Comparison of ENCODE assay signal across 34 mouse cellular contexts in the genomic region with DNA sequence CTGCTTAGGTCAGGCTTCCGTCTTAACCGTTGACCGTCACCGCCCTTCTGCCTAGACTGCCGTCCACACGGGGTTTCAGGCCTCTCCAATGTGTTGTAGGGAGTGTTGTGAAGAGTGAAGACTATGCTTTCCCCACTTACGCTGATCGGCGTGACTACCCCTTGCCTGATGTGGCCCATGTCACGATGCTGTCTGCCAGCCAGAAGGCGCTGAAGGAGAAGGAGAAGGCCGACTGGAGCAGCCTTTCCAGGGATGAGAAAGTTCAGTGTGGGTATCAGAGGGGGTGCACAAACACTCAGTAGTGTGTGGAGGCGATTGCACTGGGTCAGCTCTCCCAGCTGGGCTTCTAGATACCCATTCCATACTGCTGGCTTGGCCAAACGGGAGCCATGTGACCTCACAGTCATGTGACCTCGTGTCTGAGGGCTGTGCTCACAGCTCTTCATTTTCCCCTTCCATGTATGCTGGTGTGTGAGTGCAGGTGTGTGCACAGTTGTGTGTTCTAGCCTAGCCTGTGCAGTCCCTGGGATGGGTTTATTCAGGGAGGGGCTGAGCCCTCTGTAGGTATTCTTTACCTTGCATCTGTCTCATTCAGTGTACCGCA. TPM values are rescaled to one million over a fixed set of nuclear protein-coding genes. Genes with fewer than 3 reads are reported as not detected.
DNase-seq lines count a peak whose midpoint lies in the region; TF ChIP-seq lines count a peak whose summit lies in the region.
"Had no signal": no experiment of that assay in that cellular context is flagged by ENCODE, and none has a peak within 500 bp of the region (broad histone marks: within the 10 kb centered on the region; RNA-seq: fewer than 3 reads in every experiment).

No protein-coding gene starts in this region.

- H3K4me2 ChIP-seq in CH12.LX (ENCODE audit: insufficient read depth, low read depth, poor library complexity, severe bottlenecking): no peak overlapping the region
- H3K4me2 ChIP-seq: embryonic facial prominence, embryonic 13.5 days; forebrain, embryonic 15.5 days; heart, embryonic 13.5 days; intestine, embryonic 15.5 days; limb, embryonic 13.5 days; liver, embryonic 11.5 days; lung, embryonic 15.5 days had no signal

- TF ChIP-seq RAD21 in CH12.LX (IDR thresholded peaks at IDR 0.05; ENCODE audit: low read depth, low read length): no peak

- no peak overlapping the region for H3K4me3 ChIP-seq in heart, adult 2 months
- H3K4me3 ChIP-seq in CH12.LX (replicated peaks in 1 of 3; ENCODE audit: low read depth in 2 of 3, low read length in 2 of 3, poor library complexity in 1 of 3): no peak overlapping the region
- H3K4me3 ChIP-seq: embryonic facial prominence, embryonic 13.5 days; forebrain, embryonic 10.5 days; forebrain, embryonic 15.5 days; heart, embryonic 13.5 days; hindbrain, embryonic 10.5 days; intestine, embryonic 15.5 days; limb, embryonic 13.5 days; lung, embryonic 15.5 days; midbrain, embryonic 10.5 days had no signal

- peaks cover 3% of the 10 kb centered on the region; the same call in 1 of the 2 replicates for H3K36me3 ChIP-seq in heart, adult 2 months (ENCODE audit: control insufficient read depth, insufficient read depth, low read length)
- peaks cover 43 to 57% of the 10 kb centered on the region in 2 experiments for H3K36me3 ChIP-seq in CH12.LX (replicated peaks in 1 of 2; ENCODE audit: control insufficient read depth in 1 of 2, insufficient read depth in 1 of 2, low read length in 1 of 2)

- TF ChIP-seq EP300 in heart, adult 2 months (IDR thresholded peaks at IDR 0.05; ENCODE audit: insufficient read depth, low read depth, low read length): no peak
- no peak for TF ChIP-seq EP300 in CH12.LX (IDR thresholded peaks at IDR 0.05; ENCODE audit: low read length)

- 0 out of 2 replicates have a peak, but pooled peaks have one; percentile 9 for TF ChIP-seq POLR2A in heart, adult 2 months (IDR thresholded peaks at IDR 0.05; ENCODE audit: insufficient read depth, low read depth, low read length)
- no peak for TF ChIP-seq POLR2A in CH12.LX (IDR thresholded peaks at IDR 0.05; ENCODE audit: low read depth, low read length)

- intact Hi-C loops in heart, adult 2 months (cut with DNase I): no loop called here

- no peak overlapping the region for H3K27ac ChIP-seq in heart, adult 2 months
- no peak overlapping the region for H3K27ac ChIP-seq in CH12.LX (ENCODE audit: insufficient read depth, low read depth)
- H3K27ac ChIP-seq: embryonic facial prominence, embryonic 13.5 days; forebrain, embryonic 10.5 days; forebrain, embryonic 15.5 days; heart, embryonic 13.5 days; hindbrain, embryonic 10.5 days; hindbrain, postnatal 0 days; intestine, embryonic 15.5 days; limb, embryonic 13.5 days; lung, embryonic 15.5 days; midbrain, embryonic 10.5 days; stomach, postnatal 0 days had no signal

- no peaks in the 10 kb centered on the region for H3K9me3 ChIP-seq in CH12.LX (replicated peaks; ENCODE audit: low read length)
- H3K9me3 ChIP-seq: embryonic facial prominence, embryonic 13.5 days; forebrain, embryonic 10.5 days; forebrain, embryonic 15.5 days; heart, embryonic 13.5 days; hindbrain, embryonic 10.5 days; intestine, embryonic 15.5 days; limb, embryonic 13.5 days; lung, embryonic 15.5 days; midbrain, embryonic 10.5 days had no signal

- no peaks in the 10 kb centered on the region for H3K27me3 ChIP-seq in heart, adult 2 months (ENCODE audit: control insufficient read depth, insufficient read depth, low read length)
- H3K27me3 ChIP-seq in CH12.LX (replicated peaks): no peaks in the 10 kb centered on the region
- H3K27me3 ChIP-seq: embryonic facial prominence, embryonic 13.5 days; forebrain, embryonic 15.5 days; heart, embryonic 13.5 days; intestine, embryonic 15.5 days; limb, embryonic 13.5 days; lung, embryonic 15.5 days had no signal

- H3K79me2 ChIP-seq in heart, adult 2 months (replicated peaks; ENCODE audit: control insufficient read depth, insufficient read depth, low read length): no peaks in the 10 kb centered on the region; the same call in 1 of the 2 replicates
- H3K79me2 ChIP-seq in CH12.LX (replicated peaks; ENCODE audit: control insufficient read depth, extremely low read depth, insufficient read depth, poor library complexity, severe bottlenecking): peaks cover 22% of the 10 kb centered on the region

- peaks cover 2% of the 10 kb centered on the region for H3K4me1 ChIP-seq in heart, adult 2 months (ENCODE audit: control insufficient read depth, insufficient read depth, low read length)
- H3K4me1 ChIP-seq in CH12.LX (ENCODE audit: control insufficient read depth in 1 of 2, insufficient read depth in 2 of 2): peaks cover 0 to 19% of the 10 kb centered on the region in 2 experiments; a peak in 2 of 4 replicates

- no peak for DNase-seq in heart, adult 2 months
- no peak for DNase-seq in heart, adult 8-10 months (ENCODE audit: low spot score)
- DNase-seq in CH12.LX (ENCODE audit: extremely low read depth) (no peak), ES-CJ7 (ENCODE audit: low read depth, low spot score) (peak; percentile 48), ZHBTc4 (ENCODE audit: low read depth, low spot score) (peak; percentile 47)
- no peak for DNase-seq in urinary bladder, adult 18-20 months (ENCODE audit: low spot score in 2 of 2)
- DNase-seq in layer of hippocampus, postnatal 10 days (ENCODE audit: low spot score in 2 of 2): no peak
- DNase-seq: adrenal gland, postnatal 25 days; cerebellum, adult 11-12 months; cerebellum, adult 9-11 months; gastrocnemius, postnatal 25 days; heart, adult 18-20 months; heart, postnatal 14 days; kidney, adult 9 months; kidney, postnatal 10 days; layer of hippocampus, adult 9-11 months; spleen, adult 18-20 months; thymus, adult 18-20 months; thymus, postnatal 25 days had no signal

- no peak for TF ChIP-seq CTCF in heart, adult 2 months (IDR thresholded peaks at IDR 0.05)
- no peak for TF ChIP-seq CTCF in CH12.LX (conservative IDR thresholded peaks at IDR 0.05 in 1 of 2, IDR thresholded peaks at IDR 0.05 in 1 of 2; ENCODE audit: low read depth in 2 of 2, low read length in 2 of 2)

- no peak overlapping the region for H3K9ac ChIP-seq in heart, adult 2 months (ENCODE audit: low read depth, low read length)
- no peak overlapping the region for H3K9ac ChIP-seq in CH12.LX (ENCODE audit: insufficient read depth, low read depth)
- H3K9ac ChIP-seq: embryonic facial prominence, embryonic 13.5 days; forebrain, embryonic 15.5 days; heart, embryonic 13.5 days; intestine, embryonic 15.5 days; limb, embryonic 13.5 days; lung, embryonic 15.5 days had no signal

- dilution Hi-C loops in CH12.LX (cut with MboI; ENCODE audit: extremely low pct_ligation_motif_present, extremely low pct_unique_long_range_greater_than_20kb, low sequenced_read_pairs): no loop called here

- 76% methylated on average over 16 of the region's 16 CpGs for WGBS in heart, adult 2 months

- in situ Hi-C loops in CH12.LX (cut with MboI; ENCODE audit: low pct_ligation_motif_present, low pct_unique_long_range_greater_than_20kb, low sequenced_read_pairs): no loop called here

TF ChIP-seq in CH12.LX, 34 proteins besides CTCF, POLR2A, EP300 and RAD21:
- TF ChIP-seq KAT2A (IDR thresholded peaks at IDR 0.05; ENCODE audit: insufficient replicate concordance, low read length) (no peak), USF2 (conservative IDR thresholded peaks at IDR 0.05; ENCODE audit: low read depth, low read length) (peak; percentile 56), MYC (IDR thresholded peaks at IDR 0.05; ENCODE audit: low read depth, low read length) (no peak), USF1 (IDR thresholded peaks at IDR 0.05; ENCODE audit: low read depth, low read length) (peak; percentile 24; the same call in 1 of the 2 replicates), JUND (conservative IDR thresholded peaks at IDR 0.05; ENCODE audit: low read depth, low read length) (no peak), SMC3 (IDR thresholded peaks at IDR 0.05; ENCODE audit: low read depth, low read length) (no peak), IRF4 (IDR thresholded peaks at IDR 0.05; ENCODE audit: low read depth, low read length) (no peak), PAX5 (IDR thresholded peaks at IDR 0.05; ENCODE audit: low read length) (no peak), ZMIZ1 (IDR thresholded peaks at IDR 0.05; ENCODE audit: low read depth, low read length) (no peak)

RNA-seq across cellular contexts. Expression of a gene that starts 4.4 kb away (rescaled TPM):
- total RNA-seq in heart, adult 2 months (2021): 10 to 100 TPM; 42.2 to 46.3 TPM
- 34.1 and 36.9 TPM in 2 replicates for polyA plus RNA-seq in heart, adult 2 months (2012; rRNA removed)
- total RNA-seq in heart, adult 8-10 months (2022): 10 to 100 TPM; 44.3 to 57.6 (median 46.7) TPM
- 113 and 133 TPM in 2 replicates for total RNA-seq in CH12.LX (2012; rRNA removed)
- 33.4 and 35.3 TPM in 2 replicates for total RNA-seq in CH12.LX (2014; rRNA removed)
- polyA plus RNA-seq in CH12.LX (2012; ENCODE audit: insufficient read length, low read depth): 159 and 184 TPM in 2 replicates
- total RNA-seq in layer of hippocampus, postnatal 10 days (2021): 10 to 100 TPM; 70.7 to 82.3 TPM

RNA-seq across cellular contexts. Expression of a gene that starts 4.7 kb away (rescaled TPM):
- total RNA-seq in heart, adult 2 months (2021): 1,000 to 10,000 TPM; 4,113 to 4,965 TPM
- 4,656 and 4,851 TPM in 2 replicates for polyA plus RNA-seq in heart, adult 2 months (2012; rRNA removed)
- 1,000 to 10,000 TPM; 4,385 to 5,037 (median 4,791) TPM for total RNA-seq in heart, adult 8-10 months (2022)
- total RNA-seq in CH12.LX (2012; rRNA removed) (890 and 970 TPM in 2 replicates), CH12.LX (2014; rRNA removed) (519 and 596 TPM in 2 replicates)
- polyA plus RNA-seq in CH12.LX (2012; ENCODE audit: insufficient read length, low read depth): 673 and 711 TPM in 2 replicates
- total RNA-seq in layer of hippocampus, postnatal 10 days (2021): 100 to 1,000 TPM; 930 to 997 TPM

RNA-seq across cellular contexts. Expression of a gene that starts 4.8 kb away (rescaled TPM):
- total RNA-seq in heart, adult 2 months (2021): not detected
- polyA plus RNA-seq in heart, adult 2 months (2012; rRNA removed): not detected in 2 replicates
- total RNA-seq in heart, adult 8-10 months (2022): not detected
- 0.97 and 1.1 TPM in 2 replicates for total RNA-seq in CH12.LX (2012; rRNA removed)
- 0.49 and 1.0 TPM in 2 replicates for total RNA-seq in CH12.LX (2014; rRNA removed)
- 0.49 TPM in 1 of 2 replicates, not detected in the other for polyA plus RNA-seq in CH12.LX (2012; ENCODE audit: insufficient read length, low read depth)
- under 1 TPM in 1 of 2 experiments, not detected in 1; 0.51 TPM for total RNA-seq in layer of hippocampus, postnatal 10 days (2021)
- total RNA-seq: adrenal gland, postnatal 25 days; common myeloid progenitor, adult 5-6 weeks; gastrocnemius, postnatal 25 days; heart, adult 18-20 months; heart, postnatal 14 days; megakaryocyte progenitor cell, adult 5-6 weeks; neutrophil, adult 5-6 weeks had no signal

RNA-seq across cellular contexts. Expression of a gene that starts 25.3 kb away (rescaled TPM):
- 1 to 10 TPM; 3.9 to 5.3 TPM for total RNA-seq in heart, adult 2 months (2021)
- polyA plus RNA-seq in heart, adult 2 months (2012; rRNA removed): 3.0 and 6.0 TPM in 2 replicates
- 1 to 10 TPM; 3.0 to 5.7 (median 4.3) TPM for total RNA-seq in heart, adult 8-10 months (2022)
- total RNA-seq in CH12.LX (2012; rRNA removed): 0.85 and 1.7 TPM in 2 replicates
- not detected in 2 replicates for total RNA-seq in CH12.LX (2014; rRNA removed)
- 0.36 TPM in 1 of 2 replicates, not detected in the other for polyA plus RNA-seq in CH12.LX (2012; ENCODE audit: insufficient read length, low read depth)
- 10 to 100 TPM in 1 of 2 experiments, 1 to 10 TPM in 1; 9.0 to 13.1 TPM for total RNA-seq in layer of hippocampus, postnatal 10 days (2021)
- total RNA-seq: neutrophil, adult 5-6 weeks had no signal

Comparison
In these comparisons a context has a peak if more than half of its experiments do, and no peak if none do; other contexts are left out.
1. DNase-seq: peak in ES-CJ7 (single experiment) and ZHBTc4 (single experiment); none in heart, adult 2 months (0 of 2), heart, adult 8-10 months (single experiment), CH12.LX (single experiment), urinary bladder, adult 18-20 months (0 of 2) and layer of hippocampus, postnatal 10 days (0 of 2).
2. RNA of a gene that starts 4.7 kb away (total RNA-seq): 4,113 to 4,965 TPM in heart, adult 2 months and 4,385 to 5,037 TPM in heart, adult 8-10 months; 930 to 997 TPM in layer of hippocampus, postnatal 10 days and 519 to 970 TPM in CH12.LX; every median in the first group is over 4 times any median in the second.